Comparison of ENCODE assay signal across 8 mouse cellular contexts in the genomic region with DNA sequence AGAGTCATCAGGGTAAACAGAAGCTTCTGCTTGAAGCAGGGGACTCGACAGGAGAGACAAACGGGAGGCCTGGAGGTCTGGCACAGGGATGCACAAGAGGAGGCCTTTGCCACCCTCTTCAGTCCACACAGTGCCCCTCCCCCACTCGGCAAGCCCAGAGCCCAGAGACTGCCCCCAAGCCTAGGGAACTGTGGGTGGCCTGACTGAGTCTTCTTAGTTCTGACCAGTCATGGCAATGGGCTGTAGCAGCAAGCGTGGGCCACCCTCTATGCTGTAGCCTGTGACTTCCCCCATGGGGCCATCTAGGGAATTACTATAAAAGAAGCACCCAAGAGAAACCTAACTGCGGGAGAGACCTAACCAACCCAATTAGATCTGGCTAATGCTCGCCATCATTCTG. TPM values are rescaled to one million over a fixed set of nuclear protein-coding genes. Genes with fewer than 3 reads are reported as not detected.
DNase-seq lines count a peak whose midpoint lies in the region; ATAC-seq lines count a peak whose summit lies in the region.

No protein-coding gene starts in this region.

- H3K9me3 ChIP-seq in hindbrain, embryonic 11.5 days (ENCODE audit: control insufficient read depth, low read length): no peaks in the 10 kb centered on the region
- no peaks in the 10 kb centered on the region for H3K9me3 ChIP-seq in hindbrain, embryonic 13.5 days
- H3K9me3 ChIP-seq in lung, embryonic 15.5 days: no peaks in the 10 kb centered on the region

- intact Hi-C loops in heart, postnatal 10 days (cut with DNase I): loop anchor here (1.0 kb wide), 1 partner anchor 99 kb away; no protein-coding TSS in a partner anchor

- peak; percentile 25 for DNase-seq in hindbrain, embryonic 11.5 days (ENCODE audit: low spot score)
- DNase-seq in ZHBTc4 (ENCODE audit: low read depth, low spot score): peak; percentile 77
- peak; percentile 22 to 31 for DNase-seq in heart, postnatal 10 days
- DNase-seq in cerebellum, adult 18-20 months: no peak
- DNase-seq in left cerebral cortex, adult 11 months (ENCODE audit: low spot score): no peak

- H3K27me3 ChIP-seq in hindbrain, embryonic 11.5 days (ENCODE audit: control insufficient read depth, insufficient read depth, low read length): peaks cover 52% of the 10 kb centered on the region
- peaks cover 92% of the 10 kb centered on the region for H3K27me3 ChIP-seq in hindbrain, embryonic 13.5 days
- peaks cover 53% of the 10 kb centered on the region for H3K27me3 ChIP-seq in lung, embryonic 15.5 days

- no peak overlapping the region for H3K4me2 ChIP-seq in hindbrain, embryonic 11.5 days (replicated peaks; ENCODE audit: low read depth, low read length)
- H3K4me2 ChIP-seq in hindbrain, embryonic 13.5 days: no peak overlapping the region
- H3K4me2 ChIP-seq in lung, embryonic 15.5 days: peak overlapping the region; percentile 77

- ATAC-seq in hindbrain, embryonic 11.5 days (ENCODE audit: low FRiP score): no peak
- no peak for ATAC-seq in hindbrain, embryonic 13.5 days (ENCODE audit: low FRiP score)
- peak; percentile 79 for ATAC-seq in lung, embryonic 15.5 days (ENCODE audit: borderline replicate concordance, extremely low read depth, low FRiP score, low TSS enrichment)
- ATAC-seq in activated CD4-positive, CD25-positive, alpha-beta regulatory T cell, adult 4 months: no peak

- no peak overlapping the region for H3K9ac ChIP-seq in hindbrain, embryonic 11.5 days (ENCODE audit: low read depth, low read length)
- H3K9ac ChIP-seq in hindbrain, embryonic 13.5 days: no peak overlapping the region
- H3K9ac ChIP-seq in lung, embryonic 15.5 days: no peak overlapping the region

- 4% methylated on average over 6 of the region's 6 CpGs for WGBS in hindbrain, embryonic 11.5 days
- 5% methylated on average over 6 of the region's 6 CpGs for WGBS in hindbrain, embryonic 13.5 days
- WGBS in lung, embryonic 15.5 days: 4% methylated on average over 6 of the region's 6 CpGs

- no peak overlapping the region for H3K4me3 ChIP-seq in hindbrain, embryonic 11.5 days (ENCODE audit: low read depth, low read length)
- no peak overlapping the region for H3K4me3 ChIP-seq in hindbrain, embryonic 13.5 days
- peak overlapping the region; percentile 61 for H3K4me3 ChIP-seq in lung, embryonic 15.5 days

- no peak overlapping the region for H3K27ac ChIP-seq in hindbrain, embryonic 11.5 days (ENCODE audit: low read depth, low read length)
- H3K27ac ChIP-seq in hindbrain, embryonic 13.5 days: no peak overlapping the region
- H3K27ac ChIP-seq in lung, embryonic 15.5 days: peak overlapping the region; percentile 77

- peaks cover 6% of the 10 kb centered on the region; the same call in 1 of the 2 replicates for H3K4me1 ChIP-seq in hindbrain, embryonic 11.5 days (replicated peaks; ENCODE audit: control insufficient read depth, insufficient read depth, low read length)
- H3K4me1 ChIP-seq in hindbrain, embryonic 13.5 days (replicated peaks): peaks cover 28% of the 10 kb centered on the region
- peaks cover 50% of the 10 kb centered on the region for H3K4me1 ChIP-seq in lung, embryonic 15.5 days

- no peaks in the 10 kb centered on the region for H3K36me3 ChIP-seq in hindbrain, embryonic 11.5 days (ENCODE audit: control insufficient read depth, insufficient read depth, low read length)
- no peaks in the 10 kb centered on the region for H3K36me3 ChIP-seq in hindbrain, embryonic 13.5 days
- no peaks in the 10 kb centered on the region for H3K36me3 ChIP-seq in lung, embryonic 15.5 days

RNA-seq across cellular contexts. Expression of a gene that starts 1.9 kb away (rescaled TPM):
- polyA plus RNA-seq in hindbrain, embryonic 11.5 days (2014; fragmentation: Nextera tagmentation; extraction: Ambion mirVana): 1.5 and 1.9 TPM in 2 replicates
- polyA plus RNA-seq in hindbrain, embryonic 13.5 days (2015; fragmentation: Nextera tagmentation; extraction: Ambion mirVana): 2.4 and 3.1 TPM in 2 replicates
- total RNA-seq in heart, postnatal 10 days (2021): 1 to 10 TPM; 1.8 to 1.9 TPM
- 32.3 and 32.6 TPM in 2 replicates for polyA plus RNA-seq in lung, embryonic 15.5 days (2015; fragmentation: Nextera tagmentation; extraction: Ambion mirVana)
- not detected for polyA plus RNA-seq in activated CD4-positive, CD25-positive, alpha-beta regulatory T cell, adult 4 months (2017; shearing (Covaris generic))

Comparison
In these comparisons a context has a peak if more than half of its experiments do, and no peak if none do; other contexts are left out.
1. DNase-seq: peak in hindbrain, embryonic 11.5 days (single experiment), ZHBTc4 (single experiment) and heart, postnatal 10 days (2 of 2); none in cerebellum, adult 18-20 months (0 of 2) and left cerebral cortex, adult 11 months (single experiment).